Mouse (Mus musculus) heart, postnatal 0 days (tissue): ENCODE results near the gene Adgrg3. TPM values are rescaled to one million over a fixed set of nuclear protein-coding genes. Genes with fewer than 3 reads are reported as not detected.

ENCODE experiments used
- ATAC-seq: fragments of 200-750 bp; cut with Nextera tagmentation; 2 replicates; pipeline ENCODE4 v1.8.0; 2017; ENCODE audit warnings: low read depth, moderate number of reproducible peaks, moderate library complexity; ENCODE audit not compliant: insufficient read depth
- DNase-seq: peaks from one replicate; pipeline ENCODE4 v3.0.0-alpha.2; 2016; ENCODE audit warnings: low spot score
- H3K27ac ChIP-seq: fragments of 300-500 bp; sonication (generic); 2 replicates; pipeline ENCODE4 v1.5.1; 2014; ENCODE audit warnings: low read depth, mild to moderate bottlenecking
- H3K27me3 ChIP-seq: fragments of 300-500 bp; sonication (generic); 2 replicates; pipeline ENCODE4 v1.6.1; 2014; ENCODE audit warnings: low read length, mixed read lengths; ENCODE audit not compliant: control insufficient read depth, insufficient read depth
- H3K36me3 ChIP-seq: fragments of 300-500 bp; sonication (generic); replicated peaks from 2 replicates; pipeline ENCODE4 v1.6.1; 2014; ENCODE audit warnings: low read length, mixed read lengths; ENCODE audit not compliant: control insufficient read depth, insufficient read depth
- H3K4me1 ChIP-seq: fragments of 300-500 bp; sonication (generic); 2 replicates; pipeline ENCODE4 v1.6.1; 2014; ENCODE audit warnings: antibody characterized with exemption; ENCODE audit not compliant: control insufficient read depth, insufficient read depth
- H3K4me2 ChIP-seq: fragments of 300-500 bp; sonication (generic); 2 replicates; pipeline ENCODE4 v1.6.1; 2014; ENCODE audit warnings: low read depth, mild to moderate bottlenecking, low read length, moderate library complexity
- H3K4me3 ChIP-seq: fragments of 300-500 bp; sonication (generic); 2 replicates; pipeline ENCODE4 v1.5.1; 2014; ENCODE audit warnings: low read depth, low read length
- H3K9ac ChIP-seq: fragments of 300-500 bp; sonication (generic); replicated peaks from 2 replicates; pipeline ENCODE4 v1.6.1; 2014; ENCODE audit warnings: low read depth, low read length, mixed read lengths
- H3K9me3 ChIP-seq: fragments of 300-500 bp; sonication (generic); replicated peaks from 2 replicates; pipeline ENCODE4 v1.6.1; 2016; ENCODE audit warnings: low read length; ENCODE audit not compliant: control insufficient read depth
- CTCF ChIP-seq: IDR thresholded peaks from 2 replicates; pipeline ENCODE4 v1.5.1; 2016; ENCODE audit warnings: antibody characterized with exemption, control low read depth, low read depth
- EP300 ChIP-seq: IDR thresholded peaks from 2 replicates; pipeline ENCODE4 v1.6.1; 2016; ENCODE audit warnings: antibody characterized with exemption, low read depth
- WGBS: fragments of 180-500 bp; shearing (Covaris S2); extraction: QIAGEN DNeasy Blood & Tissue Kit; methylation state at CpG from one replicate; pipeline ENCODE4 v1.1.7; 2014; 5-methylcytosine and 5-hydroxymethylcytosine counted together
- polyA plus RNA-seq: library from polyadenylated mRNA; unstranded; fragments of >200 nt; fragmentation: Nextera tagmentation; extraction: Ambion mirVana; gene quantifications from 2 replicates; pipeline ENCODE4 v1.2.1, GENCODE M21; 2015
- total RNA-seq: library from RNA; depleted of rRNA; stranded (reverse); fragments of >200 nt; gene quantifications from 2 replicates; pipeline ENCODE4 v1.2.3, GENCODE M21; 2014; ENCODE audit warnings: low replicate concordance

The Adgrg3 gene
- total and polyA plus RNA-seq, 2 experiments from 2014 or later: 2.7 to 4.4 TPM

DNA sequence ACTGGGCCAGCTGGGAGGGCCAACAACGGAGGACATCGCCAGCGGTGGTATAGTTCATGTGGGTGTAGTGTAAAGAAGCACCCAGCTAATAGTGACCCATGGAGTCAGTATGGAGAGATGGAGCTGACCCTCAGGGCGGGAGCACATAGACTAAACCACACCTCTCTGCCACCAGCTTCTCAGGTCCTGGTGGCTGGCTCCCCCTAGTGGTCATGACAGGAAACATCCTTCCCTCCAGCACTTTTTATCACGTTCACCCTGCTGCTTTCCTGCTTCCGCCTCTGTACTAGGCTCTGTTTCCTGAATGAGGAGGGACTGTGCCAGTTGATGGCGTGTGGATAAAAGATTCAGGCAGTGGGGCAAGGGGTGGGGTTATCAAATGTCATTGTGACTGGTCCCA lies 15.8 kb upstream of the Adgrg3 start:
- Histone ChIP-seq H3K9ac (no peak overlapping the region), H3K27ac (peak overlapping the region; percentile 67), H3K4me2 (peak overlapping the region; percentile 2; the same call in 1 of the 2 replicates), H3K36me3 (no peaks in the 10 kb centered on the region), H3K4me3 (no peak overlapping the region), H3K9me3 (no peaks in the 10 kb centered on the region), H3K4me1 (peaks cover 25% of the 10 kb centered on the region), H3K27me3 (no peaks in the 10 kb centered on the region)
- DNase-seq (peak; percentile 93), ATAC-seq (peak; percentile 70)
- WGBS: 8% methylated on average over 7 of the region's 7 CpGs
- TF ChIP-seq CTCF: peak; percentile 99
- peak; percentile 89 for TF ChIP-seq EP300

DNA sequence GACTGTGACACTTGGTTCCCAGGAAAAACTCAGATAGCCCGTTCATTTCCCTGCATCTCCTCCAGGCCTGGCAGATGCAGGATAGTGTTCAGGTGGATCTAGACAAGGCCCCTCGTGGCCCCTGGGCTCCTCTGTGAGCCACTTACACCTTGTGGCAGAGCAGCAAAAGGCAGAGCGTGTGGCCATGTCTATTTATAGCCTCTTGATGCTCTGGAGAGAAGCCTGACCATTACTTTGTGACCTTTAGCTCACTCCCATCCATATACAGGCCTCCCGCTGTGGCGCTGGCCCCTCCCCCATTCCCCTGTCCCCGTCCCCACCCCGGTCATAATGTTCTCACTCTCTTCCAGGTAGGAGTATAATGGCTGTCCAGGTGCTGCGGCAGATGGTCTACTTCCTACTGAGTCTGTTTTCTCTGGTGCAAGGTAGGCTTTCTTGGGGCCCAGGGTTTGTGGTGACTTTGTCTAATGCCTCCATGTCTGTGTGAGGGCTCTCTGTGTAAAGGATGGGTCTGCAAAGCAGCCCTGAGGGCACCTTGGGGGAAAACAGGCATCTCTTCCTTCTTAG lies 15.3 kb upstream of the Adgrg3 start:
- H3K4me2 ChIP-seq: peak overlapping the region; percentile 2; the same call in 1 of the 2 replicates
- no peaks in the 10 kb centered on the region for H3K9me3 ChIP-seq
- peaks cover 25% of the 10 kb centered on the region for H3K4me1 ChIP-seq
- no peaks in the 10 kb centered on the region for H3K27me3 ChIP-seq
- TF ChIP-seq CTCF (no peak), EP300 (no peak)
- H3K4me3 ChIP-seq: no peak overlapping the region
- H3K27ac ChIP-seq: peak overlapping the region; percentile 67
- ATAC-seq (peak; percentile 66), DNase-seq (peak; percentile 66)
- 24% methylated on average over 8 of the region's 8 CpGs for WGBS
- no peak overlapping the region for H3K9ac ChIP-seq
- no peaks in the 10 kb centered on the region for H3K36me3 ChIP-seq

DNA sequence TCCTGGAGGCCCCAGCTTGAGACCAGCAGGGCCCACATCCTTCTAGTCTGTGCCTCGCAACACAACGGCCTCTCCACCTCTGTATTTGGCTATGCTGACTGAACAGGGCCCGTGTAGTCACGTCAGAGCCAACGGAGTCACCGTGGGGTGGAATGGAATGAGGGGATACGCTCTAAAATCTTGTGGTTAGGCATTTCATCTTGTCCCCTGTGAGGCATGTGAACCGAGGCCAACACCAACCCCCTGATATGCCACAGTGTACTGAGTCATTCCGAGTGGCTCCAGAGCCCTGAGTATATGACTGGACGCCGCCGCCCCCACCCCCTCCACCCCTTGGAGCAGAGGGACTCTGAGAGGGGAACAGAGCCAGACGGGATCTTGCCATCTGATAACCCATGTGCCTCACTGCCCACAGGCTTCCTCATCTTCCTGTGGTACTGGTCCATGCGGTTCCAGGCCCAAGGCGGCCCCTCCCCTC lies 5.0 kb upstream of the Adgrg3 start:
- DNase-seq: no peak
- no peaks in the 10 kb centered on the region for H3K27me3 ChIP-seq
- 73% methylated on average over 15 of the region's 15 CpGs for WGBS
- H3K9ac ChIP-seq: no peak overlapping the region
- TF ChIP-seq CTCF (no peak), EP300 (no peak)
- no peak overlapping the region for H3K4me3 ChIP-seq
- no peak overlapping the region for H3K4me2 ChIP-seq
- no peak overlapping the region for H3K27ac ChIP-seq
- 0 out of 2 replicates have a peak, but pooled peaks cover 4% of the 10 kb centered on the region for H3K36me3 ChIP-seq
- ATAC-seq: no peak
- no peaks in the 10 kb centered on the region for H3K9me3 ChIP-seq
- no peaks in the 10 kb centered on the region for H3K4me1 ChIP-seq

DNA sequence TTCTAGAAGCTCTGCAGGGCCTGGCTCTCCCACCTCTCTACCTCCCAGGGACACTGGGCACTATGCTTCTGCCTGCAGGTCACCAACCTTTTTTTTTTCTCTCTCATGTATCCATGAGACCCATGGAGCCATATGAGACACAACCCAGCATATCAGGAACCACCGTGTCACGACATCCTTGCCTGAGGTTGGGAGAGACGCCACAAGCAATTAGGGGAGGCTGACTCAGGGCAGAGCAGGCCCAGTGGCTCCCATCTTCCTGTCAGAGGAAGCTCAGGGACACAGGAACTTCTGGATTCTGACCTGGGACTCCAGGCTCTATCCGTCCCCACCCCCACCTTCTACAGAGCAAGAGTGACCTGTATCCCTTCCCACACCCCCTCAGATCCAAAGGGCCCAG lies 1.6 kb upstream of the Adgrg3 start:
- H3K36me3 ChIP-seq: 0 out of 2 replicates have a peak, but pooled peaks cover 2% of the 10 kb centered on the region
- H3K27me3 ChIP-seq: no peaks in the 10 kb centered on the region
- ATAC-seq: no peak
- DNase-seq: no peak
- WGBS: 53% methylated on average over 4 of the region's 4 CpGs
- no peaks in the 10 kb centered on the region for H3K9me3 ChIP-seq
- TF ChIP-seq EP300 (no peak), CTCF (no peak)
- H3K4me1 ChIP-seq: 0 out of 2 replicates have a peak, but pooled peaks cover 4% of the 10 kb centered on the region
- H3K4me2 ChIP-seq: no peak overlapping the region
- H3K4me3 ChIP-seq: no peak overlapping the region
- H3K27ac ChIP-seq: no peak overlapping the region
- H3K9ac ChIP-seq: no peak overlapping the region

- TF ChIP-seq EP300 (no peak), CTCF (no peak)
- 51% methylated on average over 4 of the region's 4 CpGs for WGBS
- ATAC-seq (no peak), DNase-seq (no peak)
- H3K9me3 ChIP-seq: no peaks in the 10 kb centered on the region
- H3K9ac ChIP-seq: no peak overlapping the region
- H3K4me2 ChIP-seq: no peak overlapping the region
- no peak overlapping the region for H3K4me3 ChIP-seq
- H3K27ac ChIP-seq: no peak overlapping the region
- no peaks in the 10 kb centered on the region for H3K27me3 ChIP-seq
- H3K4me1 ChIP-seq: 0 out of 2 replicates have a peak, but pooled peaks cover 4% of the 10 kb centered on the region
- H3K36me3 ChIP-seq: no peaks in the 10 kb centered on the region
Observed at GRCm38 (mm10) chr8:95016684-95017083, 808 bp upstream of the Adgrg3 start.
